In the genomic region with DNA sequence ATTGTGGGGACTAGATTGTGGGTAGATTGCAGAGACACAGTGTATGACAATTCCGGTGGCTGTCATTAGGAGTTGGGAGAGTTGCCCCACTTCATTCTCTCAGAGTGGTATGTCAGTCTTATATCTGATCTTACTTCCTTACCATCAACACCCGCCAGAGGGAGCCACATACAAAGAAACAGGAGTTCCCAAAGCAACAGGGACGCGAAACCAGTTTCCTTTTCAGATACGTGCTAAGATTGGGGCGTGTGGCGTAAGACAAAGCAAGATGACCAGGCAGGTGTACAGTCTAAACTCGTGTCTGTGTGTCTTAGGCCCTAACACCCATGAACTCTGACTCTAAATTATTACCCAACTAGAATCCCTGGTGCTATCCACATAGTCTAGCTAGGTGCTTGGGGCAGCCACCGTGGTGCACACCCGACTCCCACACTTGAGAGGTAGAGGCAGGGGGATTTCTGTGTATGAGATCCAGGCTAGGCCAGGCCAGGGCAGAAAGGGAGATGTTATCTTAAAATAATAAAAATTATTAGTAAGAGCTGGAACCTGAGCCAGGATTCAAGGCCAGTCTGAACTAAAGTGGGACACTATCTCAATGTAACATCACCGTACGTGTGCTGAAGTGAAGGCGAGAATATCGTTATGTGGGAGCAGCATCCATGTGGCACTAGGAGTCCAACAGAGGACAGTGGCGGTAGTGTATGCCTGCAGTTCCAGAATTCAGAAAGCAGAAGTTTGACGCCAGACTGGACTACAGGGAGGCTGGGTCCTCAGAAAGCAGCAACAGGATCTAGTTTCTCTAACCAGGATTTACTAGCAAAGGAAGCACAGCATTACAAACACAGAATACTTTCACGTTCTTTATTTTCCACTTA, we compare ENCODE assay signal across 8 mouse cellular contexts. TPM values are rescaled to one million over a fixed set of nuclear protein-coding genes. Genes with fewer than 3 reads are reported as not detected.
DNase-seq lines count a peak whose midpoint lies in the region; ATAC-seq lines count a peak whose summit lies in the region.

No protein-coding gene starts in this region.

- DNase-seq in ZHBTc4 (ENCODE audit: low read depth, low spot score): peak; percentile 88
- DNase-seq in cerebellum, postnatal 4 days (ENCODE audit: low spot score in 2 of 2): peak; percentile 76 to 91
- DNase-seq in frontal cortex, postnatal 36 days (ENCODE audit: low spot score in 2 of 2): peak; percentile 85 to 94
- peak; percentile 66 to 74 for DNase-seq in layer of hippocampus, postnatal 36 days
- DNase-seq in lung, postnatal 36 days: peak; percentile 97
- DNase-seq in retina, postnatal 1 day: peak; percentile 92
- DNase-seq in urinary bladder, postnatal 10 days (ENCODE audit: low spot score): peak; percentile 38

- H3K4me1 ChIP-seq in hindbrain, embryonic 15.5 days (replicated peaks): peaks cover 47% of the 10 kb centered on the region

- no peaks in the 10 kb centered on the region for H3K27me3 ChIP-seq in hindbrain, embryonic 15.5 days

- peak overlapping the region; percentile 79 for H3K27ac ChIP-seq in hindbrain, embryonic 15.5 days (replicated peaks)

- peaks cover 19% of the 10 kb centered on the region for H3K36me3 ChIP-seq in hindbrain, embryonic 15.5 days

- H3K4me3 ChIP-seq in hindbrain, embryonic 15.5 days: no peak overlapping the region

- H3K9me3 ChIP-seq in hindbrain, embryonic 15.5 days: no peaks in the 10 kb centered on the region

- peak overlapping the region; percentile 12; the same call in 1 of the 2 replicates for H3K9ac ChIP-seq in hindbrain, embryonic 15.5 days

- ATAC-seq in hindbrain, embryonic 15.5 days (ENCODE audit: low FRiP score, low read depth): peak; percentile 25

- 0 out of 2 replicates have a peak overlapping the region, but pooled peaks have one; percentile 19 for H3K4me2 ChIP-seq in hindbrain, embryonic 15.5 days

- 40% methylated on average over 17 of the region's 17 CpGs for WGBS in hindbrain, embryonic 15.5 days

RNA-seq across cellular contexts. Expression of a gene that starts 5.1 kb away (rescaled TPM):
- polyA plus RNA-seq in hindbrain, embryonic 15.5 days (2015; fragmentation: Nextera tagmentation; extraction: Ambion mirVana): 14.8 TPM in 2 replicates
- 10 to 100 TPM; 11.5 to 15.8 TPM for total RNA-seq in layer of hippocampus, postnatal 36 days (2021)

RNA-seq across cellular contexts. Expression of a gene that starts 29.2 kb away (rescaled TPM):
- polyA plus RNA-seq in hindbrain, embryonic 15.5 days (2015; fragmentation: Nextera tagmentation; extraction: Ambion mirVana): 17.4 and 19.1 TPM in 2 replicates
- 10 to 100 TPM; 90.7 to 92.5 TPM for total RNA-seq in layer of hippocampus, postnatal 36 days (2021)

RNA-seq across cellular contexts. Expression of a gene that starts 40.4 kb away (rescaled TPM):
- 121 and 122 TPM in 2 replicates for polyA plus RNA-seq in hindbrain, embryonic 15.5 days (2015; fragmentation: Nextera tagmentation; extraction: Ambion mirVana)
- 10 to 100 TPM; 88.4 to 90.0 TPM for total RNA-seq in layer of hippocampus, postnatal 36 days (2021)

Comparison
In these comparisons a context has a peak if more than half of its experiments do, and no peak if none do; other contexts are left out.
1. DNase-seq: peak in every context shown above with its lines; median percentile 97 in lung, postnatal 36 days; 92 in retina, postnatal 1 day; 90 in frontal cortex, postnatal 36 days; 88 in ZHBTc4; 84 in cerebellum, postnatal 4 days; 70 in layer of hippocampus, postnatal 36 days; 38 in urinary bladder, postnatal 10 days.